Mouse (Mus musculus) neural tube, embryonic 14.5 days (tissue): Measurements from ENCODE around the gene Tbc1d9. TPM values are rescaled to one million over a fixed set of nuclear protein-coding genes. Genes with fewer than 3 reads are reported as not detected.

Source experiments
- ATAC-seq: fragments of 200-750 bp; cut with Nextera tagmentation; 2 replicates; pipeline ENCODE4 v1.8.0; 2017; ENCODE audit warnings: low read depth, mild to moderate bottlenecking, moderate TSS enrichment, moderate library complexity
- H3K27ac ChIP-seq: fragments of 300-500 bp; sonication (generic); 2 replicates; pipeline ENCODE4 v1.5.1; 2014; ENCODE audit warnings: low read depth, mild to moderate bottlenecking, control low read depth, low read length, moderate library complexity, mixed read lengths
- H3K27me3 ChIP-seq: fragments of 300-500 bp; sonication (generic); 2 replicates; pipeline ENCODE4 v1.6.1; 2014; ENCODE audit warnings: low read length; ENCODE audit not compliant: control insufficient read depth, insufficient read depth
- H3K36me3 ChIP-seq: fragments of 300-500 bp; sonication (generic); 2 replicates; pipeline ENCODE4 v1.6.1; 2014; ENCODE audit warnings: low read length, mixed read lengths; ENCODE audit not compliant: control insufficient read depth, insufficient read depth
- H3K4me1 ChIP-seq: fragments of 300-500 bp; sonication (generic); 2 replicates; pipeline ENCODE4 v1.6.1; 2014; ENCODE audit warnings: low read length; ENCODE audit not compliant: control insufficient read depth, insufficient read depth
- H3K4me2 ChIP-seq: fragments of 300-500 bp; sonication (generic); 2 replicates; pipeline ENCODE4 v1.6.1; 2014; ENCODE audit warnings: mild to moderate bottlenecking, low read depth, low read length, control low read depth
- H3K4me3 ChIP-seq: fragments of 300-500 bp; sonication (generic); 2 replicates; pipeline ENCODE4 v1.5.1; 2014; ENCODE audit warnings: low read depth, low read length, control low read depth, mixed read lengths
- H3K9ac ChIP-seq: fragments of 300-500 bp; sonication (generic); replicated peaks from 2 replicates; pipeline ENCODE4 v1.6.1; 2014; ENCODE audit warnings: low read depth, mild to moderate bottlenecking, control low read depth, low read length, mixed read lengths
- H3K9me3 ChIP-seq: fragments of 300-500 bp; sonication (generic); 2 replicates; pipeline ENCODE4 v1.6.1; 2016; ENCODE audit warnings: low read length; ENCODE audit not compliant: control insufficient read depth
- WGBS: fragments of 180-500 bp; shearing (Covaris S2); extraction: QIAGEN DNeasy Blood & Tissue Kit; methylation state at CpG from one replicate; pipeline ENCODE4 v1.1.7; 2014; 5-methylcytosine and 5-hydroxymethylcytosine counted together
- polyA plus RNA-seq: library from polyadenylated mRNA; unstranded; fragments of >200 nt; fragmentation: Nextera tagmentation; extraction: Ambion mirVana; gene quantifications from 2 replicates; pipeline ENCODE4 v1.2.1, GENCODE M21; 2014

Tbc1d9 gene
- polyA plus RNA-seq, result 19.0 and 19.7 TPM in 2 replicates

DNA sequence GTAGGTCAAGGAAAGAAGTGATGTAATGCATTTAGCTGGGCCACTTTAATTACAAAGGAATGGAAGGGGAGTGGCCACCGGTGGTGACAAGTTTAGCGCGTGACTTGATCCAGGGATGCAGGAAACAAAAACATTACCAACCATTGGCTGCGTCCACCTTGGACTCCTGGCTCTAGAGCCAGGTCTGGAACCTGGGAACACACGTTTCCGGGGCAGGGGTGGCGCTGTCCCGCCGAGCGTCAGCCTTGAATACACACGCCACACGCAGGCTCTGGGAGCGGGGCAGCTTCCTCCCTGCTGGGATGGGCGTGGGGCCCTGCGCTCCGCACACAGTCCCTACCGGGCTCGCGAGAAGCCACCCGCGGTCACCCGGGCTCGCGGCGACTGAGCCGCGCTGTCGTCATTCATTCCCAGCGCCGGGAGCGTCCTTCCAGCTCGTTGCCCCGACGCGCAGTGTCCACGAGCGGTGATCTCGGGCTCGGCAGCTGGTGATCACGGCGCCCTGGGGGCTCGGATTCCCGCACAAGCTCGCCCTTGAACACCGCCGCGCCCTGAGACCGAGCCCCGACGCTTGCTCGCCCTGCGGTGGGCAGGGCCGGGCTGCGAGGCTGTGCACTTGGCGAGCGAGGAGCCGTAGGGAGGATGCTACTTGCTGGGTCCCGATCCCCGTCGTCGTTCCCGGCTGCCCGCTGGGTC is at the start of gene Tbc1d9:
Gene Tbc1d9, plus strand, starts transcription at position 118 of the 696 bp plus-strand sequence.
- Histone ChIP-seq H3K9ac (peak within 1 kb of the TSS; percentile 98), H3K4me3 (peak within 1 kb of the TSS; percentile 90), H3K27ac (peak within 1 kb of the TSS; percentile 94), H3K36me3 (no peaks in the 10 kb centered on the region), H3K9me3 (no peaks in the 10 kb centered on the region), H3K4me1 (peaks cover 13% of the 10 kb centered on the region), H3K27me3 (no peaks in the 10 kb centered on the region; the same call in 1 of the 2 replicates), H3K4me2 (peak within 1 kb of the TSS; percentile 70)
- under 1% methylated on average over 63 of the region's 63 CpGs for WGBS
- peak; percentile 94 for ATAC-seq

GRCm38 (mm10) chr8:83135086-83135485 is 30.1 kb upstream of the Tbc1d9 start:
- no peaks in the 10 kb centered on the region for H3K27me3 ChIP-seq
- H3K27ac ChIP-seq, result no peak overlapping the region
- H3K36me3 ChIP-seq, result no peaks in the 10 kb centered on the region
- H3K4me2 ChIP-seq, result no peak overlapping the region
- no peaks in the 10 kb centered on the region for H3K9me3 ChIP-seq
- H3K4me1 ChIP-seq, result no peaks in the 10 kb centered on the region
- H3K4me3 ChIP-seq, result no peak overlapping the region
- WGBS, result 68% methylated on average over 2 of the region's 2 CpGs
- ATAC-seq, result no peak
- H3K9ac ChIP-seq, result no peak overlapping the region

DNA sequence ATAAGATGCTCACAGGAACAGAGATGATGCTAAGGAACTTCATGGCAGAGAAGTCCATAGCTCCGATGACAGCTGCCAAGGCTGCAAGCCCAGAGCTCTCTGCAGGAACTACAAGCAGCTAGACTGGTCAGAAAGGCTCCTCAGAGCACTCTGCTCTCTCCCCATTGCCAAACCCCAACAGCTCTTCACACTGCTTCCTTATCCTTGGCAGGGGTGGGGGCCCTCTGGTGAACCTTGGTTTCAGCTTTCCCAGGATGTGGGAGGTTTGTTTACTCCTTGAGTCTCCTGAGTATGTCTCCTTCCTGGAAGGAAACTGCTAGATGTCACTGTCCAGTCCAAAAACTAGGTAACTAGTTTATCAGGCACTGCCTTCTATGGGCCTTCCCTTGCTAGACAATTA is 25.1 kb upstream of the Tbc1d9 start:
- ATAC-seq, result no peak
- Histone ChIP-seq H3K4me3 (no peak overlapping the region), H3K9me3 (no peaks in the 10 kb centered on the region), H3K27ac (no peak overlapping the region), H3K9ac (no peak overlapping the region), H3K36me3 (no peaks in the 10 kb centered on the region), H3K4me1 (no peaks in the 10 kb centered on the region), H3K27me3 (no peaks in the 10 kb centered on the region), H3K4me2 (no peak overlapping the region)
- WGBS, result 89% methylated on average over 1 of the region's 1 CpGs

DNA sequence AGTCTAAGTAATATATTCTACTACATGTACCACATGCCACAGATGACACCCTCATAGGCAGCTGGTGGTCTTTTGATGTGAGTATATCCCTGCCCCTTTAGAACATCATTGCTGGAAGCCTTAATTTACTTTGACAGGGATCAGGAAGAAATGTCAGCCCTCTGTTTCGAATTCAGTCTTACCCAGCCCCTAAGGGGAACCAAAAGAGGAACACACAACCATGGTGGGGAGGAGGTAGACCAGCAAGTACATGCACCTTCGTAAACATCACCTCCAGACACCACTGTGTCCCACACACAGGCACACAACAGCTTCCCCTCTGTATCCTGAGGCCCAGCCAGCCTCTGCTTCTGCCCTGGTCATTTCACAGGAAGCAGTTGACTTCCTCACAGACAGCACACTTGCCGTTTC is 24.4 kb upstream of the Tbc1d9 start:
- Histone ChIP-seq H3K27me3 (no peaks in the 10 kb centered on the region), H3K4me1 (no peaks in the 10 kb centered on the region), H3K4me3 (no peak overlapping the region), H3K36me3 (no peaks in the 10 kb centered on the region), H3K9ac (no peak overlapping the region), H3K9me3 (no peaks in the 10 kb centered on the region), H3K4me2 (no peak overlapping the region), H3K27ac (no peak overlapping the region)
- ATAC-seq, result no peak
- 82% methylated on average over 3 of the region's 3 CpGs for WGBS

GRCm38 (mm10) chr8:83141358-83141757 is 23.8 kb upstream of the Tbc1d9 start:
- Histone ChIP-seq H3K4me2 (no peak overlapping the region), H3K4me1 (no peaks in the 10 kb centered on the region), H3K9ac (no peak overlapping the region), H3K36me3 (no peaks in the 10 kb centered on the region), H3K27me3 (no peaks in the 10 kb centered on the region), H3K9me3 (no peaks in the 10 kb centered on the region), H3K4me3 (no peak overlapping the region), H3K27ac (no peak overlapping the region)
- no peak for ATAC-seq
- 85% methylated on average over 5 of the region's 5 CpGs for WGBS

DNA sequence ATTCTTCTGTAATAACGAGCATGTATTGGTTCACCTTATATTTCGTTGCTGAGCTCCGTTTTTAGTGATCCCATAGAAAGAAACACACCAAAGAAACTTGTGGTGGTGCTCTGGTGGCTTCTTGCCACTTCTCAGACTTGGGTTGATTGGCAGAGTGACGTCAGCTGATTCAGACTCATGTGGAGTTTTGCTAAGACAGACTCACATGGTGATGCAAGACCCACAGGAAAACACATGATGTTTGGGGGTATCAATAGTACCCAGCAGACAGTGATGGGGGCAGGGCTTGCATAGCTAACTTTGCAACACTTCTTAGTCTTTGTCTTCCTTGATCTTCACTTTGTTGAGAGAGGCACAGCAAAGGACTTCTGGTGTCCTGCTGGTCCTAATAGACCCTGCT is 20.6 kb upstream of the Tbc1d9 start:
- Histone ChIP-seq H3K4me1 (no peaks in the 10 kb centered on the region), H3K9ac (no peak overlapping the region), H3K9me3 (no peaks in the 10 kb centered on the region), H3K27me3 (no peaks in the 10 kb centered on the region), H3K36me3 (no peaks in the 10 kb centered on the region), H3K4me3 (no peak overlapping the region), H3K4me2 (no peak overlapping the region), H3K27ac (no peak overlapping the region)
- no peak for ATAC-seq
- WGBS, result 96% methylated on average over 4 of the region's 4 CpGs

DNA sequence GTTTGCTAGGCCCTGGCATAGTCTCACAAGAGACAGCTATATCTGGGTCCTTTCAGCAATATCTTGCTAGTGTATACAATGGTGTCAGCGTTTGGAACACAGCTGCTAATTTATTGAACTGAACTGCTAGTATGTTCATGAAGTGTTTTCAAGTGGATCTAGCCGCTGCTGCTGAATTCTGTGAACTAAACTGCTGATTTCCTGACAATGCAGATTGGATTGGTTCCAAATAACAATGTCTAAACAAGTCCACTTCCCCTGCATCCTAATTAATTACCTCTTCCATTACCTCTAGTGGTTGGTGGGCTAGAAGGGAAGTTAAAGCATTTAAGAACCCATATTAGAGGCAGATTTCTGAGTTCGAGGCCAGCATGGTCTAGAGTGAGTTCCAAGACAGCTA is 19.7 kb upstream of the Tbc1d9 start:
- Histone ChIP-seq H3K9me3 (no peaks in the 10 kb centered on the region), H3K9ac (no peak overlapping the region), H3K27ac (no peak overlapping the region), H3K4me2 (no peak overlapping the region), H3K4me3 (no peak overlapping the region), H3K4me1 (no peaks in the 10 kb centered on the region), H3K36me3 (no peaks in the 10 kb centered on the region), H3K27me3 (no peaks in the 10 kb centered on the region)
- WGBS, result 74% methylated on average over 3 of the region's 3 CpGs
- no peak for ATAC-seq

- H3K9ac ChIP-seq, result no peak overlapping the region
- H3K4me2 ChIP-seq, result no peak overlapping the region
- H3K27me3 ChIP-seq, result no peaks in the 10 kb centered on the region
- H3K27ac ChIP-seq, result no peak overlapping the region
- H3K4me1 ChIP-seq, result no peaks in the 10 kb centered on the region
- H3K9me3 ChIP-seq, result no peaks in the 10 kb centered on the region
- H3K36me3 ChIP-seq, result no peaks in the 10 kb centered on the region
- ATAC-seq, result no peak
- 96% methylated on average over 6 of the region's 6 CpGs for WGBS
- H3K4me3 ChIP-seq, result no peak overlapping the region
These were observed 16.0 kb upstream of the Tbc1d9 start for GRCm38 (mm10) chr8:83149124-83149523.

- Histone ChIP-seq H3K9me3 (no peaks in the 10 kb centered on the region), H3K9ac (no peak overlapping the region), H3K4me1 (no peaks in the 10 kb centered on the region), H3K4me2 (no peak overlapping the region), H3K36me3 (no peaks in the 10 kb centered on the region), H3K27me3 (no peaks in the 10 kb centered on the region), H3K27ac (no peak overlapping the region), H3K4me3 (no peak overlapping the region)
- ATAC-seq, result no peak
- whole genome bisulfite sequencing, result 94% methylated on average over 1 of the region's 2 CpGs
These were observed 13.1 kb upstream of the Tbc1d9 start for GRCm38 (mm10) chr8:83152055-83152454.
